Mouse (Mus musculus): ENCODE data around the gene Mlh3.
A peak's percentile ranks its signal among the peaks of the same experiment; 100 is the strongest.

The Mlh3 gene

DNA sequence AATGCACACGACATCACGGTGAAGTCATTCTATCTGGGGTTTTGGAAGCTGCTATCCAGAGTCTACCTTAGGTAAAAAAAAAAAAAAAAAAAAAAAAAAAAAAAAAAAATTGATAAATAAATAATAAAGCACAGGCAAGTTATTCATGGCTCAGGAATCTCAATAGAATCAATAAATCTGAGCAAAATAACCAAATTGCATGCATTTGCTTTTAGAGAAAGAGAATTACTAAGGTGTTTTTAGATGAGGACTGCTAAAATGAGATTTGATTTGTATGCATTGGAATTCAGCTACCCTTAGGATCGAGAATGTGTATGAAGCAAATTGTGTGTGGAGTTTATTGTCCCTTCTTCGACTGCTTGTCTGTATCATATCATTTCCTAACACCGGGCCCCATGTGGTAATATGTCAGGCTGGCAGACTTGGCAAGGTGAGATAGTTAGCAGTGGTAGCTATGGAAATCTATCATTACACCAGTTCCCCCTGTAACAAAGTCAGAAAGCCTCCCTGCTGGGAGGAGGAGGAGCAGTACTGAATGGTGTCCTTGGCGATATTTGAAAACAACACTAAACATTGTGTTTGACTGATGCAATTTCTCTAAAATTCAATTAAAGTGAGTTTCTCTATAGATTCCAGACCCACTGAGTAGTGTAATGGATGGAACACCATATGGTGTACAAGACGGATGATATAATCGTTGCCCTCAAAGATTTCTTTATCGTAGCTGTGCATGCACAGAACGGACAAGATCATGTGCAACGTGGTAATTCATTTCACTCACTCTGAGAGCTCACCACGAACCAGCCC is 10.6 kb upstream of the Mlh3 start:
- no peak for DNase-seq

GRCm38 (mm10) chr12:85280105-85280844 is 9.9 kb upstream of the Mlh3 start:
- DNase-seq, result peak; percentile 97 to 98

DNA sequence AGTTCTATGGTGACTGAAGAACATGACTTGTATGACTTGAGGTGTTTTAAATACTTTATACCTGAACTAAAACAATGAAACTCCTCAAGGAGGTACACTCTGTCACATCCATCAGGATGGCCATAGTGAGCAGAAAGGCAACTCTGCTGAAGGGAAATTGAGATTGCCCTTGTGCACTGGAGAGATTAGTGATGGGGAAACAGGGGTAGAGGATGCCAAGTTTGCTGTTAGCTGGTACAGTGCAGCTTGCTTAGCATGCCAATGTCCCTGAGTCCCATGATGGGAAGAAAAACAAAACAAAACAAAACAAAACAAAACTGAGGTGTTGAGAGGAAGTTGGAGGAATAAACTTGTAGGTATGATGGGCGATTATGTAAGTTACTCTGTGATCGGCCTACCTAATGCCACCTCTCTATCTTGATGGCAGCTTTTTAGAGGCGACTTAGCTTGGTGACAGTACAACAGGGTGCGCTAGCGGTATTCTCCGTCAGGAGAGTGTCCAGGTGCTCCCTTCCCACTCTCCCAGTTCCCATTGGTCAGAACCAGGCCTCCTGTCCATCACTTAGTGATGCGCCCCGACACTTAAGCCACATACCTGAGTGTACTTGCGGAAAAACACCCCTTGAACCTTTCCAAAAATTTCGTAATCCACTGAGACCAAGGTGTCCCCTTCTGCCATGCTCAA is 9.1 kb upstream of the Mlh3 start:
- DNase-seq, result peak in 1 of 2 experiments; percentile 30

DNA sequence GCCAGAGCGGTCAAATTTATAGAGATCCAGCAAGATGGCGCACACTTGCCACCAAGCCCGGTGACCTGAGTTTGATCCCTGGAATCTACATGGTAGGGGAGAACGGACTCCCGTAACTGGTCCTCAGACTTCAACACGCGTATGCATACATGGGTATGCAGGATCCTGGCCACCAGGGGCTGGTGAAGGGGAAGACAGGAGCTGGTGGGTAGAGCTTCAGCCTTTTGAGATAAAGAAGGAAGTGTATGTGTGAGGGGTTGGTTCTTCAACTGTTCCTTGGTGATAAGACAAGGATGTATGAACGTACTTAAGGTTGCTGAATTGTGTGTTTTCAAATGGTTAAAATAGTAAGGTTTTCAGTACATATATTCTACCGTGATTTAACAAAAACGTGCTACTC is 8.5 kb upstream of the Mlh3 start:
- DNase-seq, result no peak

DNA sequence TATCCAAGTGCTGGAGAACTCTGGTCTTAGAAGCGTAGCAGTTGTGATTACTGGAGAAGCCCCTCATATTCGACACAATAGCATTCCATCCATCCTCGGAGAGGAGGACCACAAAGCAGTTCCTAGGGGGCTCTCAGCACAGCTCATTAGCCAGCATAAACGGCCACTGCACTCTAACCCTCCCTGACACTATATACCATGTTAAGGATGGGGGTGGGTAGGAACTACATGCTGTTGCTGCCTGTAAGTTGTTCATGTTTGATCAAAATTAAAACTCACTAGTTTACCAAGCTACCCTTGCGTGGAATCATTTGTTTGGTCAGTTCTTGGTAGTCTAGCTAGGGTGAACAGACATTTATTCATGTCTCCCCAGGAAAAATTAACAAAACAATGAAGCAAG is 5.9 kb upstream of the Mlh3 start:
- no peak for DNase-seq

- DNase-seq, result no peak
These were observed 3.1 kb upstream of the Mlh3 start for GRCm38 (mm10) chr12:85273508-85273907.

DNA sequence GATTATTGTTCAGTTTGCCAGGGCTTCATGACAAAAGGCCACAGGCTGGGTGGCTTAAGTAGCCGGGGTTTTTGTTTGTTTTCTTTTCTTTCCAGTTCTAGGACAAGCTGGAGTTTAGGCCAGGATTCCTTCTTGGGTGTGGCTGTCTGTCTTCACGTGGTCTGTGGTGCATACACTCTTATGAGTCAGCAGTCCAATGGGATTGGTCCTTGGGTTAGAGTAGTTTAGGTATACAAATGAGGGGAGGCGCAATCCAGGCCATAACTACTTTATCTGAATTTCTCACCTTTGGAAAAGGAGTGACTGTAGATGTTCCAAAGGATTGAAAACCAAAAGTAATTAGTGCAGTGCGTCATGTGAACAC is 1.4 kb upstream of the Mlh3 start:
- no peak for DNase-seq

DNA sequence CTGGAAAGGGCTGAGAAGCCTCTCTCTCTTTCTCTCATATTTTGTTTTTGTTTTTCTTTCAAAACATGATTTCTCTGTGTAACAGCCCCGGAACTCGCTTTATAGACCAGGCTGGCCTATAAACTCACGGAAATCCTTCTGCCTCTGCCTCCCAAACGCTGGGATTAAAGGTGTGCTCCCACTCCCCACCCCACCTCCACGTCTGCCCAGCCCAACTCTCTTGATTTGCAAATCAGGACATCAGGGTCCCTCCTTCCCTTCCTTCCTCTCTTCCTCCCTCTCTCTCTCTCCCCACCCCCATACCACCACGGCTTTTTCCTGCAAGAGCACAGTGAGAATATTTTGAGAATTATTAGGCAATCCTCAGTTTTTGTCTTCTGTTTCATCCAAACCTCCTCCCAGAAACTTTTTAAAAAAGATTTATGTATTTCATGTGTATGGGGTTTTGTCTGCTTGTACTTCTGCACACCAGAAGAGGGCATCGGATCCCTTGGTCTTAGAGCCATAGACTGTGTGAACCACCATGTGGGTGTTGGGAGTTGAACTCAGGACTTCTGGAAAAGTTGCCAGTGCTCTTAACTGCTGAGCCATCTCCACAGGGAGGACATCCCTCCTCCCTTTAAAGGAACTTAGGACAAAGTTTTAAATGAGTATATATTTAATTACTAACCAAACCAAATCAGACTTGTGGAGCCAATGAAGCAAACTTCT is 888 bp upstream of the Mlh3 start:
- DNase-seq, result no peak

- DNase-seq, result no peak
These were observed 578 bp downstream of the Mlh3 start for GRCm38 (mm10) chr12:85269821-85270220.

DNA sequence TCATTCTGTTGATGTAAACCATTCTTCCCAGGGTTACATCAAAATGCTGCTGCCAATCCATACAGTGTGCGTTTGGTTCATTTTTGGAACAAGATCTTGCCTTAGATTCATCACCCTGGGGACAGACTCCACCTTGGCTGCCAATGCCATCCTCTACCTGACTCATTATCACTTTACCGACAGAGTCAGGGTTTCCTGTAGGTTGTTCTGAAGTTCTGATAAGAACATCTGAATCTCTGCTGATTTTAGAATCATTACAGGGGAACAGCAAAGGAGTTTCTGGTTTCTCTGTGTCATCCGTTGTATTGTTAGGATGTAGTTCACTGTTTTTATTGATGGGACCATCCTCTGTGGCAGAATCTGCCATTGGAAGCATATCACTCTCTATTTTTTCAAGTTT is 4.2 kb downstream of the Mlh3 start:
- DNase-seq, result no peak

GRCm38 (mm10) chr12:85264940-85265339 is 5.5 kb downstream of the Mlh3 start:
- DNase-seq, result no peak

GRCm38 (mm10) chr12:85264531-85264930 is 5.9 kb downstream of the Mlh3 start:
- no peak for DNase-seq

- DNase-seq, result no peak
These were observed 7.2 kb downstream of the Mlh3 start for GRCm38 (mm10) chr12:85263190-85263589.

DNA sequence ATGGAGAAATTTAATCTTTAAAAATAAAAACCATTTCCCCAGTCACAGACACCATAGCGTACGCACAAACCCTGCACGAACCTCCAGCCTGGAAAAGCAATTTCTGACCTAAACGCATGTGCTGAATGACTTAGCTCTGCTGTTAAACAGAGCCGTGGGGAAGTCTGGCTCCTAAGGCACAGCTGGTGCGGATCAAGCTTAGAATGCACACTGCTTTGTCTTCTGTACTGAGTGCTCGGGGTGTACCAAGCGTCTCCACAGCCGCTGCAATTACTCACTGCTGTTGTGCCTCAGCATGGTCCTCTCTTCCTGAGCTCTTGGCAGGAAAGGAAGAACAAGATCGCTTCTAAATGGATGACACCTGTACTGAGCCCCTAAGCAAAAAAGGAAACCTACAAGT is 7.9 kb downstream of the Mlh3 start:
- DNase-seq, result no peak

DNA sequence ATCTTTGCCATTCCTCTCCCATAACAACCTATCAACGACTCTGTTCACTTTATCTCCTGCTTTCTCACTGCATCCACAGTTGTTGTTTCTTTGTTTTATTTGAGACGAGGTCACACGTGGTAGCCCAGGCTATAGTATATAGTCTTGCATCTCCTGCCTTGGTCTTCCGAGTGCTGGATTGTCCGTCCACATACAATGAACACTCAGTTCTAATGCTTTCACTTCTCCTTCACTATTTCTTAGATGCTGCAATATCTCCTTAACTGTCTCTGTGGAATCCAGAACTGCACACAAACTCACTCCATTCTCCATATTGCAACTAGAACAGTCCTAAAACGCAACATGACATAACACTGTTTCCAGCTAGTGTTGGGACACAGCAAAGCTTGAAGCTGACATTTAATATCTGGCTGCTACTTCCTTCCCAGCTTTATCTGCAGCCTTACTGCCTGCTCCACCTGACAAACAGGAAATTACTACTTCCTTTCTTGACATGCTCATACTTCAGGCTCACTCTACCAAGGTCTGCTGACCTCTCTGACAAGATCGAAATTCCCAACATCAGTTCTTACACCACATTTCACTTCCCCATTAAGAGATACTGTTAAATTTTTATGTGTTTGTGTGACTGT is 13.3 kb downstream of the Mlh3 start:
- peak in 1 of 2 experiments; percentile 28 for DNase-seq

GRCm38 (mm10) chr12:85256074-85256751 is 14.2 kb downstream of the Mlh3 start:
- no peak for DNase-seq

- no peak for DNase-seq
These were observed 18.3 kb downstream of the Mlh3 start for GRCm38 (mm10) chr12:85252083-85252482.

- no peak for DNase-seq
These were observed 32.8 kb downstream of the Mlh3 start for GRCm38 (mm10) chr12:85237553-85237952.

GRCm38 (mm10) chr12:85233376-85234358 is 36.7 kb downstream of the Mlh3 start:
- no peak for DNase-seq

GRCm38 (mm10) chr12:85227876-85228599 is 42.4 kb downstream of the Mlh3 start:
- DNase-seq, result peak in 1 of 2 experiments; percentile 18
